Mouse (Mus musculus) CH12.LX (cell line): ENCODE results near the gene Armc3. TPM values are rescaled to one million over a fixed set of nuclear protein-coding genes. Genes with fewer than 3 reads are reported as not detected.
A peak's percentile ranks its signal among the peaks of the same experiment; 100 is the strongest.

ENCODE experiments used
- DNase-seq: peaks from one replicate; pipeline ENCODE4 v3.0.0-alpha.2; 2013; ENCODE audit errors: extremely low read depth
- H3K27ac ChIP-seq: 2 replicates; pipeline ENCODE4 v1.5.1; 2012; ENCODE audit warnings: low read depth, mild to moderate bottlenecking, control low read depth, moderate library complexity; ENCODE audit not compliant: insufficient read depth
- H3K27me3 ChIP-seq: replicated peaks from 2 replicates; pipeline ENCODE3; 2012; ENCODE audit warnings: inconsistent platforms
- H3K36me3 ChIP-seq, 2 experiments: replicated peaks in 1 of 2; 2 replicates each; pipeline versions ENCODE3 to v1.6.1; 2012; ENCODE audit warnings: inconsistent platforms in 1 of 2, low read length in 1 of 2, mild to moderate bottlenecking in 1 of 2, mixed read lengths in 1 of 2, moderate library complexity in 1 of 2; ENCODE audit not compliant: control insufficient read depth in 1 of 2, insufficient read depth in 1 of 2
- H3K4me1 ChIP-seq, 2 experiments: 2 replicates each; pipeline ENCODE4 v1.6.1; 2012; ENCODE audit warnings: inconsistent platforms in 1 of 2, moderate library complexity in 1 of 2; ENCODE audit not compliant: insufficient read depth in 2 of 2, control insufficient read depth in 1 of 2
- H3K4me2 ChIP-seq: 2 replicates; pipeline ENCODE4 v1.6.1; 2012; ENCODE audit warnings: low read depth, mild to moderate bottlenecking, control low read depth; ENCODE audit not compliant: poor library complexity, insufficient read depth, severe bottlenecking
- H3K4me3 ChIP-seq, 3 experiments: fragments of 150-350 bp in 1 of 3; sonication (generic) in 1 of 3; replicated peaks in 1 of 3; 2 replicates each; pipeline versions ENCODE3 to v1.5.1; 2011 to 2012; ENCODE audit warnings: low read depth in 2 of 3, low read length in 2 of 3, mild to moderate bottlenecking in 2 of 3, moderate library complexity in 2 of 3, control low read depth in 1 of 3, improper control_type of control experiment in 1 of 3, inconsistent platforms in 1 of 3, mixed read lengths in 1 of 3; ENCODE audit not compliant: poor library complexity in 1 of 3
- H3K79me2 ChIP-seq: replicated peaks from 2 replicates; pipeline ENCODE4 v1.6.1; 2012; ENCODE audit warnings: mild to moderate bottlenecking, moderate library complexity; ENCODE audit not compliant: control insufficient read depth, poor library complexity, insufficient read depth, severe bottlenecking; ENCODE audit errors: extremely low read depth
- H3K9ac ChIP-seq: 2 replicates; pipeline ENCODE4 v1.6.1; 2012; ENCODE audit warnings: low read depth, mild to moderate bottlenecking, control low read depth, moderate library complexity; ENCODE audit not compliant: insufficient read depth
- H3K9me3 ChIP-seq: replicated peaks from 2 replicates; pipeline ENCODE3; 2012; ENCODE audit warnings: low read length, inconsistent platforms, mixed read lengths
- BHLHE40 ChIP-seq: IDR thresholded peaks from 2 replicates; pipeline ENCODE4 v1.6.1; 2011; ENCODE audit warnings: mild to moderate bottlenecking, low read depth, low read length, improper control_type of control experiment
- CHD1 ChIP-seq: IDR thresholded peaks from 2 replicates; pipeline ENCODE4 v1.6.1; 2012; ENCODE audit warnings: low read depth, low read length, improper control_type of control experiment, inconsistent platforms
- CHD2 ChIP-seq: IDR thresholded peaks from 2 replicates; pipeline ENCODE4 v1.6.1; 2011; ENCODE audit warnings: low read length, improper control_type of control experiment
- CTCF ChIP-seq, 2 experiments: IDR thresholded peaks in 1 of 2; conservative IDR thresholded peaks in 1 of 2; 2 replicates each; pipeline ENCODE4 v1.5.1; 2011 to 2012; ENCODE audit warnings: low read depth in 2 of 2, low read length in 2 of 2, improper control_type of control experiment in 1 of 2, inconsistent platforms in 1 of 2, mild to moderate bottlenecking in 1 of 2, moderate library complexity in 1 of 2
- E2F4 ChIP-seq: IDR thresholded peaks from 2 replicates; pipeline ENCODE4 v1.6.1; 2011; ENCODE audit warnings: low read depth, low read length, improper control_type of control experiment; ENCODE audit not compliant: insufficient replicate concordance
- ELF1 ChIP-seq: IDR thresholded peaks from 2 replicates; pipeline ENCODE4 v1.6.1; 2014; ENCODE audit warnings: low read depth, mild to moderate bottlenecking, inconsistent platforms, low read length, improper control_type of control experiment
- EP300 ChIP-seq: IDR thresholded peaks from 2 replicates; pipeline ENCODE4 v1.6.1; 2011; ENCODE audit warnings: low read length, improper control_type of control experiment
- HCFC1 ChIP-seq: IDR thresholded peaks from 2 replicates; pipeline ENCODE4 v1.6.1; 2012; ENCODE audit warnings: low read depth, mild to moderate bottlenecking, inconsistent platforms, low read length, improper control_type of control experiment
- IRF4 ChIP-seq: IDR thresholded peaks from 2 replicates; pipeline ENCODE4 v1.6.1; 2014; ENCODE audit warnings: low read depth, mild to moderate bottlenecking, inconsistent platforms, low read length, improper control_type of control experiment
- JUN ChIP-seq: IDR thresholded peaks from 2 replicates; pipeline ENCODE4 v1.6.1; 2011; ENCODE audit warnings: low read depth, mild to moderate bottlenecking, low read length, improper control_type of control experiment, moderate library complexity; ENCODE audit not compliant: insufficient read depth
- JUND ChIP-seq: conservative IDR thresholded peaks from 2 replicates; pipeline ENCODE4 v1.6.1; 2011; ENCODE audit warnings: low read depth, low read length, improper control_type of control experiment
- KAT2A ChIP-seq: IDR thresholded peaks from 2 replicates; pipeline ENCODE4 v1.6.1; 2012; ENCODE audit warnings: low read length, improper control_type of control experiment, inconsistent platforms; ENCODE audit not compliant: insufficient replicate concordance
- MAX ChIP-seq: IDR thresholded peaks from 2 replicates; pipeline ENCODE4 v1.6.1; 2011; ENCODE audit warnings: low read length, improper control_type of control experiment
- MAZ ChIP-seq: IDR thresholded peaks from 2 replicates; pipeline ENCODE4 v1.6.1; 2012; ENCODE audit warnings: low read depth, mild to moderate bottlenecking, inconsistent platforms, low read length, improper control_type of control experiment, moderate library complexity
- MEF2A ChIP-seq: IDR thresholded peaks from 2 replicates; pipeline ENCODE4 v1.6.1; 2014; ENCODE audit warnings: low read depth, mild to moderate bottlenecking, inconsistent platforms, low read length, improper control_type of control experiment, borderline replicate concordance
- MYC ChIP-seq: IDR thresholded peaks from 2 replicates; pipeline ENCODE4 v1.6.1; 2011; ENCODE audit warnings: low read depth, mild to moderate bottlenecking, improper control_type of control experiment, low read length
- NELFE ChIP-seq: IDR thresholded peaks from 2 replicates; pipeline ENCODE4 v1.6.1; 2011; ENCODE audit warnings: low read depth, low read length, improper control_type of control experiment
- NRF1 ChIP-seq: IDR thresholded peaks from 2 replicates; pipeline ENCODE4 v1.6.1; 2014; ENCODE audit warnings: low read depth, mild to moderate bottlenecking, inconsistent platforms, low read length, improper control_type of control experiment, moderate library complexity
- PAX5 ChIP-seq: IDR thresholded peaks from 2 replicates; pipeline ENCODE4 v1.6.1; 2012; ENCODE audit warnings: low read length, inconsistent platforms, mixed read lengths
- RAD21 ChIP-seq: IDR thresholded peaks from 2 replicates; pipeline ENCODE4 v1.6.1; 2011; ENCODE audit warnings: low read depth, mild to moderate bottlenecking, low read length, improper control_type of control experiment, moderate library complexity
- RCOR1 ChIP-seq: conservative IDR thresholded peaks from 2 replicates; pipeline ENCODE4 v1.6.1; 2012; ENCODE audit warnings: low read depth, mild to moderate bottlenecking, inconsistent platforms, low read length, improper control_type of control experiment
- SIN3A ChIP-seq: IDR thresholded peaks from 2 replicates; pipeline ENCODE4 v1.6.1; 2012; ENCODE audit warnings: low read length, improper control_type of control experiment, inconsistent platforms
- SMC3 ChIP-seq: IDR thresholded peaks from 2 replicates; pipeline ENCODE4 v1.6.1; 2011; ENCODE audit warnings: low read depth, low read length, improper control_type of control experiment
- TBP ChIP-seq: conservative IDR thresholded peaks from 2 replicates; pipeline ENCODE4 v1.6.1; 2011; ENCODE audit warnings: low read depth, low read length, improper control_type of control experiment
- USF1 ChIP-seq: IDR thresholded peaks from 2 replicates; pipeline ENCODE4 v1.6.1; 2014; ENCODE audit warnings: low read depth, mild to moderate bottlenecking, inconsistent platforms, low read length, improper control_type of control experiment
- USF2 ChIP-seq: conservative IDR thresholded peaks from 2 replicates; pipeline ENCODE4 v1.6.1; 2011; ENCODE audit warnings: low read depth, low read length, improper control_type of control experiment
- ZC3H11A ChIP-seq: IDR thresholded peaks from 2 replicates; pipeline ENCODE4 v1.6.1; 2012; ENCODE audit warnings: low read depth, mild to moderate bottlenecking, inconsistent platforms, low read length, improper control_type of control experiment
- ZKSCAN1 ChIP-seq: IDR thresholded peaks from 2 replicates; pipeline ENCODE4 v1.6.1; 2012; ENCODE audit warnings: low read depth, inconsistent platforms, low read length, improper control_type of control experiment, borderline replicate concordance
- ZMIZ1 ChIP-seq: IDR thresholded peaks from 2 replicates; pipeline ENCODE4 v1.6.1; 2012; ENCODE audit warnings: low read depth, mild to moderate bottlenecking, inconsistent platforms, low read length, improper control_type of control experiment
- ZNF384 ChIP-seq: IDR thresholded peaks from 2 replicates; pipeline ENCODE4 v1.6.1; 2012; ENCODE audit warnings: low read depth, low read length, improper control_type of control experiment, inconsistent platforms
- dilution Hi-C: fragments of 300-500 bp; cut with MboI; formaldehyde crosslinking; loops from 2 replicates; pipeline ENCODE4 v1.14.3; 2020; ENCODE audit warnings: low sequenced_read_pairs; ENCODE audit not compliant: extremely low pct_unique_long_range_greater_than_20kb, extremely low pct_ligation_motif_present
- in situ Hi-C: fragments of 300-500 bp; cut with MboI; formaldehyde crosslinking; loops from 3 replicates; pipeline ENCODE4 v1.14.3; 2019; ENCODE audit warnings: low sequenced_read_pairs, low pct_ligation_motif_present, low pct_unique_long_range_greater_than_20kb, mixed read lengths
- polyA plus RNA-seq: library from polyadenylated mRNA; unstranded; fragments of >175 nt; gene quantifications from 2 replicates; pipeline ENCODE4 v1.2.1, GENCODE M21; 2012; ENCODE audit warnings: low read depth; ENCODE audit not compliant: insufficient read length
- total RNA-seq, 2 experiments: library from RNA; depleted of rRNA; stranded (reverse); fragments of 300-350 nt in 1 of 2; fragments of >200 nt in 1 of 2; gene quantifications; 2 replicates each; pipeline ENCODE4 v1.2.3; 2012 to 2014

Armc3 gene
- total and polyA plus RNA-seq, 3 experiments = 0.08 to 0.36 (median 0.21) TPM

- H3K27ac ChIP-seq = no peak overlapping the region
- H3K4me3 ChIP-seq = no peak overlapping the region
- no peak for TF ChIP-seq IRF4
- TF ChIP-seq MAX = 0 out of 2 replicates have a peak, but pooled peaks have one; percentile 35
- no peak for TF ChIP-seq JUND
- TF ChIP-seq USF2 = no peak
- no peak for TF ChIP-seq CHD2
- TF ChIP-seq SMC3 = peak; percentile 58
- TF ChIP-seq RCOR1 = no peak
- no peak for TF ChIP-seq ZC3H11A
- no peak for TF ChIP-seq TBP
- TF ChIP-seq EP300 = no peak
- no peak for TF ChIP-seq CHD1
- no peak for TF ChIP-seq NELFE
- TF ChIP-seq ZNF384 = no peak
- peak; percentile 43 to 69; a peak in 3 of 4 replicates for TF ChIP-seq CTCF (conservative IDR thresholded peaks at IDR 0.05 in 1 of 2, IDR thresholded peaks at IDR 0.05 in 1 of 2; ENCODE audit: low read depth in 2 of 2, low read length in 2 of 2)
- no peak for TF ChIP-seq PAX5
- no peak for TF ChIP-seq E2F4
- TF ChIP-seq MAZ = no peak
- no peak for TF ChIP-seq NRF1
- no peak for TF ChIP-seq MEF2A
- TF ChIP-seq ZMIZ1 = no peak
- no peak for TF ChIP-seq ZKSCAN1
- no peak for TF ChIP-seq HCFC1
- no peak for TF ChIP-seq KAT2A
- TF ChIP-seq SIN3A = no peak
- no peak for TF ChIP-seq BHLHE40
- peak; percentile 65 for TF ChIP-seq RAD21
- TF ChIP-seq MYC = peak; percentile 59; the same call in 1 of the 2 replicates
- TF ChIP-seq JUN = no peak
- TF ChIP-seq ELF1 = no peak
- no peak for TF ChIP-seq USF1
- H3K4me2 ChIP-seq = no peak overlapping the region
- in situ Hi-C loops (no loop called here), dilution Hi-C loops (no loop called here)
- no peaks in the 10 kb centered on the region for H3K9me3 ChIP-seq
- H3K4me1 ChIP-seq = no peaks in the 10 kb centered on the region
- DNase-seq = peak; percentile 44
- no peaks in the 10 kb centered on the region for H3K36me3 ChIP-seq
- no peak overlapping the region for H3K9ac ChIP-seq
- H3K79me2 ChIP-seq = no peaks in the 10 kb centered on the region
- H3K27me3 ChIP-seq = no peaks in the 10 kb centered on the region
These were observed 42.9 kb upstream of the Armc3 start for GRCm38 (mm10) chr2:19156176-19156575.
